Mouse (Mus musculus) c-Kit-positive CD71-negative TER-119-negative erythroid progenitor cells, embryonic 14.5 days (primary cell): Measurements from ENCODE around the gene Smdt1.
"Not testable (repeated sequence)": the region's sequence is repeated elsewhere in the genome, so short reads cannot be mapped to it uniquely, and the experiment has no call there.

ENCODE experiments used
- DNase-seq: peaks from one replicate; pipeline ENCODE4 v3.0.0-alpha.2; 2013; ENCODE audit warnings: low read depth

Gene Smdt1

GRCm38 (mm10) chr15:82372446-82372845 is 33.7 kb downstream of the Smdt1 start:
- no peak for DNase-seq

DNA sequence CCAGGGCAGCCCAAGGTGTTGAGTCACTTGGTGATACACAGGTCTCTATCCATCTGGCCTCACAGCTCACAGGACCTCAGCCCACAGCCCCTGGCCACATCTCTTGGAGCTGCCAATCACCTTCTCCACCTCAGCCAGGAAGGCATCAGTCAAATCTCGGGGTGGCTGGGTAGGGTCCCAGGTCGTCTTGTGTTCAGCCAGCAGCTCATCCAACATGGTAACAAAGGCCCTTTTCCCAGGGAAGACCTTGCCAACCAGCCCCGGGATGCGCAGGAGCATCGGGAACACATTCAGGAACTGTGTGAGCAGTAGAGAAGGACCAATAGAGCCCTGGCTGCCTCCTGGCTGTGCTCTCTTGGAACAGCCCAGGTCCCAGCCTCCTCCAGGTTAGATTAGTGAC is 34.2 kb downstream of the Smdt1 start:
- DNase-seq, result no peak

- DNase-seq, result no peak
Measured at GRCm38 (mm10) chr15:82374437-82374836, 35.7 kb downstream of the Smdt1 start.

- no peak for DNase-seq
Measured at GRCm38 (mm10) chr15:82375855-82376254, 37.1 kb downstream of the Smdt1 start.

DNA sequence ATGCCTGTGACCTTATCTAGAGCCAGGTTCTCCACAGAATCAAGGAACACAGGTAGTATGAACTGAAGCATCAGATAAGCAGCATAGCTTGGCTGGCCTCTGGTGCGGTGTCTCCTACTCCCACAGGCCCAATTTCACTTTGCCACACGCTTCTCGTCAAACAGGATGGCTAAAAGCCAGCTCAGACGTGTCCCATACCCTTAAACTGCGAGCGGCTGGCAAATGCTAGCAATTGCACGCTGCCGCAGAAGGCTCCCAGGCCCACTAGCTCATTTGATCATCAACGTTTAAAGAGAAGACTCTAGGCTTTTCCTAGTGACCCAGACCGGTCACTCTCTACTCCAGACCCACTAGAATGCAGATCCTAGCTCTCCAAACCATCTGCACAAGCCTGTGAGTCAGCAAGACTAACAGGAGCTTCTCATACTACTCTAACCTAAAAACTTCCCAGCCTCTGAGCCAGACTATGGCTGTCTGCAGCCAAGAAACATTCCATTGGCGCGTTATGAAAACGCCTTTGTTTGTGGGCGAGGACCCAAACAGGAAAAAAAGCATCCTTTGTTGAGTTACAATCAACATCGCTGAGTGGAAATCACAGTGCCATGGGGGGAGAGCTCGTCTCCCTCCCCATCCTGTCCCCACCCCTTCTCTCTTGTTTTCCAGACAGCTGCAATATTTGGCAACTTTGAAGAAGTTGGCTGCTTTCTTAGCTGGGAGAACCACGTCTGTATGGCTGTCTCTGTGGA is 37.8 kb downstream of the Smdt1 start:
- DNase-seq, result no peak

- DNase-seq, result no peak
Measured at GRCm38 (mm10) chr15:82377701-82378100, 38.9 kb downstream of the Smdt1 start.

DNA sequence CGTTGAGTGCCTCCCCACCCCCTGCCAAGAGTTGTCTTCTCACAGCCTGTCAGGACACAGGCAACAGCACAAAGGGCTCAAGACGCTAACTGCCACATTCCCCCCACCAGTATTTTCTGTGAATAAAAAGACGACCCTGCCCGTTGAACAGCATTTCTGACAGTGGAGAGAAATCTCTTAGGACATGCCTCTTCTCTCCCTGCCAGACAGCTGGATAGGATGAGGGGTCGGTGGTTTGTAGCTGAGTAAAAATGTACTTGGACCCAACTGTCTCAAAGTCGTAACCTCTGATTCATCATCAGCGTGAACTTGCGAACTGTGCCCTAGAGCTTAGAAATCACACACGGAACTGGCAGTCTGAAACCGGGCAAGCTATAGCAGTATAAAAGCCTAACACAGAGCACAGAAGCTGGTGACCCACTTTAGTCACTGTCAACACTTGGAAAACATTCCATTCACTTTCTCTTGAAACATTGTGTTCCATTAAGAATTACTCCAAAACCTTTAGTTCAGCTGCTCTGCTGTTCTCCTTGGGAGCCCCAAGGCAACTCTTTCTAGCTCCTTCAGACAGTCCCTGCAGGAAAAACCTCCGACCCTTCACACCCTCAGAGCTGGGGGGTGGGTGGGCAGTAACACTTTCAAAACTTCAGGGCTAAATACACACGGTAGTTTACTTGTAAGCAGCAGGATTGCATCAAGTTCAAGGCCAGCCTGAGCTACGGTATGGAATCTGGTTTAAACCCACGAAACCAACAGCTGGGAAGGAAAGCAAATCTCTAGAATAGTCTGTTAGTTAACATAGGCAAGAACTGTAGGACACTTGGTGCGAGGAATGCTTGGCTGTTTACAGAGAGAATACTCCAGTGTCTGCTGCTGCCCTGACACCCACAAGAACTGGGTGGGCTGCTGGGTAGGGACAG is 39.8 kb downstream of the Smdt1 start:
- no peak for DNase-seq

DNA sequence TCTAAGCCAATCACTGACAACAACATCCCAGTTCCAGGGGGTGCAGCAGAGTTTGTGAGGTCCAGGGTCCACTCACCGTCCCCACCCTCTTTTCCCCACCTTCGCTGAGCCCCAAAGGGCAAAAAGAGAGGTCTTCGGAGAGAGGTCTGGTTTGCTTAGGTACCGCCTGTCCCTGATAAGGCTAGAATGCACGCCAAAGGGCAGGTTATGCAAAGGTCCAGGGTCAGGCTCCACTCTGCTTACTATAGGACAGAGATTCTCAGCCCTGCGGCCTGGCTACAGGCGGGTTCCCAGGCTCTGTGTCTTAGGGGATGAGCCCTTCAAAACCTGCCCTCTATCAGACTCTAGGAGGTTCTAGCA is 40.7 kb downstream of the Smdt1 start:
- no peak for DNase-seq

GRCm38 (mm10) chr15:82379871-82380713 is 41.3 kb downstream of the Smdt1 start, which contains the start of gene Cyp2d22:
Gene Cyp2d22, minus strand, starts transcription at chr15:82380260.
- no peak for DNase-seq

DNA sequence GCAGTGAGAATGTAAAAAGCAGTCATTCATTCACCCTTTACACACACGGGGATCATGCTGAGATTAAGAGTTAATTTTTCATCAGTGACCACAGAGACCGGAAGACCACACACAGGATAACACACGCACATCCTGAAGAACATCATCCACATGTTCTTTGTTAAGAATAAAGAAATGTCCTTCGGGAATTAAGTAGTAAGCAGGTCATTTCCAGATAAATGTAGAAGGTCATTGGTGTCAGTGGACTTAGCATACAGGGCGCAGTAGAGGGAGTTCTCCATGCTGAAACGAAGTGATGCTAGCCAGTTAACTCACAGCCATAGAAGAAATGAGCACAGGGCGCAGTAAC is 41.9 kb downstream of the Smdt1 start:
- DNase-seq, result no peak

DNA sequence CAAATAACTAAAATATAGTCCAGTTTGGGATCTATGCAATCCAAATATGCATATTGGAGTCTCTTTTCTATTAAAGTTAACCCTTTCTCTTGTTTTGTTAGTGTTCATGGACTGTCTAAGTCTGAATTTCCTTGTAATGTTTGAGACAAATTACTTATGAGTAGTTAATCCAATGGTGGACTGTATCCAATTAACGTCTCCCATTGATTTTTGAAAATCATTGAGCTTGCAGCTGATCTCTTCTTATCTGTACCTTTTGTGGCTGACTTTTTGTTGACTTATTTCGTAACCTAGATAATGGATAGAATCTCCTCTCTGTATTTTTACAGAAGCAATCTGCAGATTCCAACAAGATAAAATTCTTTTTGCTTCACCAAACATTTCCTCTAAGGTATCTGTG is 43.7 kb downstream of the Smdt1 start:
- DNase-seq, result no peak

DNA sequence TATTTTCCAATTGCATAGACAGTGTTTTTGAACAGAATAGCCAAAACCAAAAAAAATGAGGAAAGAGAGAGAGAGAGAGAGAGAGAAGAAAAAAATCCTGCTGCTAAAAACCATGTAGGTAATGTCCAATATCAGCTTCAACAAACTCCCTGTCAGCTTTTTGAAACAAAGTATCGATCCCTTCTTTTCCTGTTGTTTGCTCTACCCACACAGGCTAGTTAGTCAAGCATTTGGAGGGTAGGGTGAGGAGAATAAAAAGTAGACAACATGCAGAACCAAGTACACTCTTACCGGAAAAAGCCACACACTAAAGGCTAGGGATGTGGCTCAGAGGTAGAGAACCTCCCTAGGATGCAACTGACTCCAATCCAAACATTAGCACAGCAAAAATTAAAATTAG is 47.0 kb downstream of the Smdt1 start:
- DNase-seq, result no peak

DNA sequence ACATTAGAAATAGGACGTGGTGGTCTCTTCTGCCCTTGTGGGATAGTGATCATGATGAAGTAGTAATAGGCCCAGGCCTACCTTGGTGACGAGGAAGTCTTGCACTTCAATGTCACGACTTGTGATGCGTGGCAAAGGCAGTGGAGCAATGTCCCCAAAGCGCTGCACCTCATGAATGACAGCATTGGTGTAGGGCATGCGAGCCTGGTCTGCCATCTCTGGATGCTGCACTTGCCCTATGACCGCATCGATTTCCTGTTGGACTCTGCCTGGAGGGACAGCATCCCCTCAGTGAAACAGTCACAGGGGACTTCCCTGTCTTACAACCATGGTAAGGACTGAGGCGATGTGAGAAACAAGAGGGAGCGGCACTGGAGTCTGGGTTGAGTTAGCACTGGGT is 51.2 kb downstream of the Smdt1 start:
- not testable (repeated sequence) for DNase-seq

DNA sequence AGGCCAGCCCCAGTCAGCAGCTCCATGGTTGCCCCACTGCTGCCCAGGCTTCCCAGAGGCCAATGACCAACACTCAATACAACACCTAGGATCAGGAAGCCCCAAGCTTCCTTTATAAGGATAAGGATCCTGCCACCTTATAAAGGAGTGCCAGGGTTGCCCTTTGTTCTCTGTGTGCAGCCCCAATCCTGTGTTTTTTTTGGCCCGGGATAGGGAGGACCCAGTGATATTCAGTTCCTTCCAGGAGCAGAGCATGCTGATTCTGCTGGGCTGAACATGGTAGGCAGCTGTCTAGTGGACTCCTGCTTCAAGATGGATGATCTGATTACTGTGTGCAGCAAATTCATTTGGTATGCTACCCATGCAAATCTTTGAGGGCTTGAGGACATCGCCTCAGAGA is 55.2 kb downstream of the Smdt1 start, which contains the start of gene Cyp2d11:
TSS of gene Cyp2d11 (minus strand) at position 101 of the 400 bp plus-strand sequence.
- not testable (repeated sequence) for DNase-seq

GRCm38 (mm10) chr15:82395955-82396354 is 57.2 kb downstream of the Smdt1 start:
- DNase-seq, result not testable (repeated sequence)
